Mouse (Mus musculus) frontal cortex, postnatal 14 days (tissue): ENCODE measurements around the gene Pdzk1.

Experiments used
- DNase-seq, 2 experiments: peaks; one replicate each; pipeline ENCODE4 v3.0.0; 2022; ENCODE audit warnings: low spot score in 2 of 2

Gene Pdzk1

GRCm38 (mm10) chr3:96836414-96836813 is 7.3 kb downstream of the Pdzk1 start:
- no peak for DNase-seq

- DNase-seq, result no peak
Observed at GRCm38 (mm10) chr3:96838996-96839645, 10.0 kb downstream of the Pdzk1 start.

GRCm38 (mm10) chr3:96845191-96845590 is 16.1 kb downstream of the Pdzk1 start:
- DNase-seq, result no peak

- no peak for DNase-seq
Observed at GRCm38 (mm10) chr3:96845806-96846205, 16.7 kb downstream of the Pdzk1 start.

GRCm38 (mm10) chr3:96846985-96847384 is 17.9 kb downstream of the Pdzk1 start:
- no peak for DNase-seq

- DNase-seq, result no peak
Observed at GRCm38 (mm10) chr3:96847661-96848060, 18.6 kb downstream of the Pdzk1 start.

GRCm38 (mm10) chr3:96848470-96848869 is 19.4 kb downstream of the Pdzk1 start:
- no peak for DNase-seq

GRCm38 (mm10) chr3:96849168-96849727 is 20.2 kb downstream of the Pdzk1 start:
- no peak for DNase-seq

GRCm38 (mm10) chr3:96852561-96852960 is 23.5 kb downstream of the Pdzk1 start:
- no peak for DNase-seq

GRCm38 (mm10) chr3:96854376-96854775 is 25.3 kb downstream of the Pdzk1 start:
- DNase-seq, result no peak

GRCm38 (mm10) chr3:96855833-96856232 is 26.7 kb downstream of the Pdzk1 start:
- no peak for DNase-seq

GRCm38 (mm10) chr3:96860498-96860897 is 31.4 kb downstream of the Pdzk1 start:
- DNase-seq, result no peak

- DNase-seq, result no peak
Observed at GRCm38 (mm10) chr3:96867863-96868262, 38.8 kb downstream of the Pdzk1 start.

- DNase-seq, result no peak
Observed at GRCm38 (mm10) chr3:96868566-96868965, 39.5 kb downstream of the Pdzk1 start.

GRCm38 (mm10) chr3:96869091-96869490 is 40.0 kb downstream of the Pdzk1 start:
- no peak for DNase-seq

- DNase-seq, result no peak
Observed at GRCm38 (mm10) chr3:96870270-96870669, 41.2 kb downstream of the Pdzk1 start.

- DNase-seq, result no peak
Observed at GRCm38 (mm10) chr3:96871070-96871469, 42.0 kb downstream of the Pdzk1 start.

GRCm38 (mm10) chr3:96872501-96872900 is 43.4 kb downstream of the Pdzk1 start:
- DNase-seq, result no peak

GRCm38 (mm10) chr3:96874808-96875571 is 45.9 kb downstream of the Pdzk1 start:
- DNase-seq, result no peak

- DNase-seq, result no peak
Observed at GRCm38 (mm10) chr3:96879536-96879935, 50.5 kb downstream of the Pdzk1 start.

GRCm38 (mm10) chr3:96880385-96880784 is 51.3 kb downstream of the Pdzk1 start:
- no peak for DNase-seq

- DNase-seq, result no peak
Observed at GRCm38 (mm10) chr3:96881557-96881956, 52.5 kb downstream of the Pdzk1 start.
